Mouse (Mus musculus): ENCODE measurements around the gene Stat3. TPM values are rescaled to one million over a fixed set of nuclear protein-coding genes. Genes with fewer than 3 reads are reported as not detected.

Gene Stat3
- polyA plus RNA-seq (2014; fragmentation: Nextera tagmentation; extraction: Ambion mirVana): 37.1 and 39.4 TPM in 2 replicates

DNA sequence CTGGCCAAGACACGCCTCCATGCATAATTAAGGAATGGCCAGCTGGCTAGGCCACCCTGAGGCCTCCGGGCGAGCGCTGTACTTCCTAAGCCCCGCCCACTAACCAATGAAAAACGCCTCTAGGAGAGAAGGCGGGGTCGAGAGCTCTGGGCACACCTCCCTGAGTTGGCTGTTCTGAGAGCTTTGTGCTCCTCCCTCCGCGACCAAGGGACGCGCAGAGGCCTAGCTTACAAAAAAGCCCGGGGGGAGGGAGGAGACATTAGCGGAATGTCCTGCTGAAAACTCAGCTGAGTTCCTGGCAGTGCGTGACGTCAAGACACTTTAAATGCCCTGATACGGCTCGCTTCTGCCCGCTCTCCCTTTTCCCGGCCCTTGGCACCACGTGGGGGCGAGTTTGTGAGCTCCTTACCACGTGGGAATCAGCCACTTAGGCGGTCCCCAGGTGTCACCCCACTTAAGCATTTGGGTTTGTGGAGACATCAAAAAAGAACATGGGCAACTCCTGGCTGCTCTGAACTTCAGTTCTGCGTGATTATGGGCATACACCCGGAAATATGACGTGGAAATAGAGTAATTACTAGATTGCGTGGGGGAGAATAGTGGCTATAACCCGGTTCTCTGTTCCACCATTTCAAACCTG lies at the start of gene Stat3:
TSS of gene Stat3 (minus strand) at position 29 of the 640 bp plus-strand sequence.
- ATAC-seq (ENCODE audit: insufficient number of reproducible peaks, low FRiP score, low TSS enrichment, low read depth) (peak; percentile 99), DNase-seq (ENCODE audit: low spot score) (peak; percentile 100)
- Histone ChIP-seq H3K27me3 (ENCODE audit: control insufficient read depth, insufficient read depth, low read length) (no peaks in the 10 kb centered on the region), H3K36me3 (ENCODE audit: control insufficient read depth, insufficient read depth, low read length) (no peaks in the 10 kb centered on the region), H3K9ac (ENCODE audit: low read length) (peak within 1 kb of the TSS; percentile 91), H3K4me1 (ENCODE audit: control insufficient read depth, insufficient read depth, low read length) (peaks cover 3% of the 10 kb centered on the region), H3K4me3 (ENCODE audit: low read depth, low read length) (peak within 1 kb of the TSS; percentile 60), H3K4me2 (ENCODE audit: low read depth, severe bottlenecking) (peak within 1 kb of the TSS; percentile 64), H3K9me3 (ENCODE audit: control insufficient read depth, low read length) (no peaks in the 10 kb centered on the region), H3K27ac (replicated peaks; ENCODE audit: low read depth, low read length) (peak within 1 kb of the TSS; percentile 53)
- under 1% methylated on average over 29 of the region's 29 CpGs for WGBS

DNA sequence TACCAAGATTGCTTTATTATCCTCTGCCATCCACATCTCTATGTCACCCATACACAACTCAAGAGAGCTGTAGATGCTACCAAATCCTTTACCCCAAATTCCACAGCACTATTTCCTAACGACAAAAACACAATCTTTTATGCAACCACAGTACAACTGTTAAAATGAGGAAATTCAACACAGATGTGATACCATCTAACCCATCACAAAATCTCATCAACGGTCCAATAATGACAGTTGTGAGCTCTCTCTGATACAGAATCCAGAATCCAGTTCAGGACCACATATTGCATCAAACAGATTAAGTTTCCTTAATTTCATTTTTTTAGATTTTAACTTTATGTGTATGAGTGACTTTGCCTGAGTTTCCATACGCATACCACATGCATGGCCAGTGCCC lies 49.3 kb upstream of the Stat3 start:
- WGBS: 80% methylated on average over 3 of the region's 3 CpGs
- no peak overlapping the region for H3K4me3 ChIP-seq (ENCODE audit: low read depth, low read length)
- H3K27me3 ChIP-seq (ENCODE audit: control insufficient read depth, insufficient read depth, low read length): no peaks in the 10 kb centered on the region
- no peaks in the 10 kb centered on the region for H3K9me3 ChIP-seq (ENCODE audit: control insufficient read depth, low read length)
- no peak overlapping the region for H3K4me2 ChIP-seq (ENCODE audit: low read depth, severe bottlenecking)
- DNase-seq (ENCODE audit: low spot score) (no peak), ATAC-seq (ENCODE audit: insufficient number of reproducible peaks, low FRiP score, low TSS enrichment, low read depth) (no peak)
- no peak overlapping the region for H3K27ac ChIP-seq (replicated peaks; ENCODE audit: low read depth, low read length)
- H3K4me1 ChIP-seq (ENCODE audit: control insufficient read depth, insufficient read depth, low read length): no peaks in the 10 kb centered on the region
- no peaks in the 10 kb centered on the region for H3K36me3 ChIP-seq (ENCODE audit: control insufficient read depth, insufficient read depth, low read length)
- no peak overlapping the region for H3K9ac ChIP-seq (ENCODE audit: low read length)

DNA sequence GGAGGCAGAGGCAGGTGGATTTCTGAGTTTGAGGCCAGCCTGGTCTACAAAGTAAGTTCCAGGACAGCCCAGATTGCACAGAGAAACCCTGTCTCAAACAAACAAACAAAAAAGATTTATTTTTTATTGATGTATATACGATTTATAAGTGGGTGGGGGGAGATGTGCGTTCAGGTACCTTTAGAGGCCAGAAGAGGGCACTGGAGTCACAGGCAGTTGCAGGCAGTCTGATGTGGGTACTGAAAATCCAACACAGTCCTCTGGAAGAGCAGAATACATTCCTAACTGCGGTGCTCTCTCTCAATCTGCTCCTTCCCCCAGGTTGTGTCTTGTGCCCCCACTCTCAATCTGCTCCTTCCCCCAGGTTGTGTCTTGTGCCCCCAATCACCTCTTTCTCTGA lies 46.3 kb upstream of the Stat3 start:
- WGBS: 52% methylated on average over 3 of the region's 3 CpGs

DNA sequence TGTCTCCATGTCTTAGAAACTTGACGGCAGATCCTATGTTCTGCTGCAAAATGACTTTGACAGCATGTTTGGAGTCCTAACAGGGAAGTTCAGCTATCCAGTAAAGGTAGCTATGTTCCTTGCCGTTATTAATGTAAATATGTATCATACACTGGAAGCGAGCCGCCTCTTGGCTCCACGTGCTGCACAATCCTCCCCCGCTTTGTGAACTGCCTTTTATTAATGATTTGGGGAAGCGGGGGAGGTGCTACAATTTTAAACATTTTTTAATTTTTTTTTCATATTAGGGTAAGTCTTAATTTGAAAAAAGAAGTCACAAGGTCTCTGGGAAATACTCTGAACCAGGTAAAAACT lies 44.4 kb upstream of the Stat3 start:
- H3K9me3 ChIP-seq (ENCODE audit: control insufficient read depth, low read length): no peaks in the 10 kb centered on the region
- no peak overlapping the region for H3K4me3 ChIP-seq (ENCODE audit: low read depth, low read length)
- 78% methylated on average over 7 of the region's 7 CpGs for whole genome bisulfite sequencing
- H3K27ac ChIP-seq (replicated peaks; ENCODE audit: low read depth, low read length): no peak overlapping the region
- no peak overlapping the region for H3K4me2 ChIP-seq (ENCODE audit: low read depth, severe bottlenecking)
- no peak for DNase-seq (ENCODE audit: low spot score)
- no peak for ATAC-seq (ENCODE audit: insufficient number of reproducible peaks, low FRiP score, low TSS enrichment, low read depth)
- peaks cover 2% of the 10 kb centered on the region; the same call in 1 of the 2 replicates for H3K4me1 ChIP-seq (ENCODE audit: control insufficient read depth, insufficient read depth, low read length)
- H3K36me3 ChIP-seq (ENCODE audit: control insufficient read depth, insufficient read depth, low read length): no peaks in the 10 kb centered on the region
- peaks cover 12% of the 10 kb centered on the region for H3K27me3 ChIP-seq (ENCODE audit: control insufficient read depth, insufficient read depth, low read length)
- no peak overlapping the region for H3K9ac ChIP-seq (ENCODE audit: low read length)

More for the DNA sequence above, 46.3 kb upstream of the Stat3 start:
- ATAC-seq (ENCODE audit: insufficient number of reproducible peaks, low FRiP score, low TSS enrichment, low read depth): no peak
- no peak overlapping the region for H3K9ac ChIP-seq (ENCODE audit: low read length)
- no peak overlapping the region for H3K4me2 ChIP-seq (ENCODE audit: low read depth, severe bottlenecking)
- H3K27ac ChIP-seq (replicated peaks; ENCODE audit: low read depth, low read length): no peak overlapping the region
- H3K4me3 ChIP-seq (ENCODE audit: low read depth, low read length): no peak overlapping the region
- DNase-seq (ENCODE audit: low spot score): no peak
- H3K36me3 ChIP-seq (ENCODE audit: control insufficient read depth, insufficient read depth, low read length): no peaks in the 10 kb centered on the region
- no peaks in the 10 kb centered on the region for H3K9me3 ChIP-seq (ENCODE audit: control insufficient read depth, low read length)
- H3K4me1 ChIP-seq (ENCODE audit: control insufficient read depth, insufficient read depth, low read length): peaks cover 2% of the 10 kb centered on the region; the same call in 1 of the 2 replicates
- H3K27me3 ChIP-seq (ENCODE audit: control insufficient read depth, insufficient read depth, low read length): peaks cover 12% of the 10 kb centered on the region

DNA sequence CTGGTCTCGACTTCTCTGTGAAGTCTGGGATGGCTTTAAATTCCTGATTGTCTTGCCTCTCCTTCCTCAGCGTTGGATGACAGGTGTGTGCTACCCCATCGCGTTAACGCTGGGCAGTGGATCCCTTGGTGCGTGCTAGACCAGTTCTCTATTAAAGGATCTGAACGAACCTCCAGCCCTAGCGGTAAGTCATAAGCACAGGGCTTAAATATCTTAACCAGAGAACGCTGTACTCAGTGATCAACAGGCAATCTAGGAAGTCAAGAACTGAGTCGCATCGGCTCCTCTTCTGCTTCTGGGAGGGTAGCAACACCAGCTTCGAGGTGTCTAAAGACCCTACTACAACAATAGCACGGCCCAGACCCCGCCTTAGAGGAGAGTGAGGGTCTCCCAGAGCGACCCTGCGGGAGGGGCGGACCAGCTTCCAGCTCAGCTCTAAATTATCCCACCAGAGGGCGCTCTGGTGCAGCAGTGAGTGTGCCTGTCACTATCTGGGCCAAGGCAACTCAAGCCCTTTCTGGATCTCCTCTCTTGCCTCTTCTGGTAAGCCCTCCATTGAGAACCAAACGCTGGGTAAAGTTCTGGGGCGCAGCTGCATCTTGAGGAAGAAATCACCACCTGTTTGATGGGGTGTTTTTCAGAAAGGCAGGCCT lies 43.9 kb upstream of the Stat3 start:
- H3K4me1 ChIP-seq (ENCODE audit: control insufficient read depth, insufficient read depth, low read length): peaks cover 2% of the 10 kb centered on the region; the same call in 1 of the 2 replicates
- peak overlapping the region; percentile 49; the same call in 1 of the 2 replicates for H3K4me2 ChIP-seq (ENCODE audit: low read depth, severe bottlenecking)
- ATAC-seq (ENCODE audit: insufficient number of reproducible peaks, low FRiP score, low TSS enrichment, low read depth) (peak; percentile 80; the same call in 1 of the 2 replicates), DNase-seq (ENCODE audit: low spot score) (peak; percentile 94)
- H3K9ac ChIP-seq (ENCODE audit: low read length): peak overlapping the region; percentile 30; the same call in 1 of the 2 replicates
- peak overlapping the region; percentile 25; the same call in 1 of the 2 replicates for H3K4me3 ChIP-seq (ENCODE audit: low read depth, low read length)
- H3K27ac ChIP-seq (replicated peaks; ENCODE audit: low read depth, low read length): no peak overlapping the region
- 5% methylated on average over 20 of the region's 20 CpGs for WGBS
- no peaks in the 10 kb centered on the region for H3K36me3 ChIP-seq (ENCODE audit: control insufficient read depth, insufficient read depth, low read length)
- peaks cover 12% of the 10 kb centered on the region for H3K27me3 ChIP-seq (ENCODE audit: control insufficient read depth, insufficient read depth, low read length)
- no peaks in the 10 kb centered on the region for H3K9me3 ChIP-seq (ENCODE audit: control insufficient read depth, low read length)

DNA sequence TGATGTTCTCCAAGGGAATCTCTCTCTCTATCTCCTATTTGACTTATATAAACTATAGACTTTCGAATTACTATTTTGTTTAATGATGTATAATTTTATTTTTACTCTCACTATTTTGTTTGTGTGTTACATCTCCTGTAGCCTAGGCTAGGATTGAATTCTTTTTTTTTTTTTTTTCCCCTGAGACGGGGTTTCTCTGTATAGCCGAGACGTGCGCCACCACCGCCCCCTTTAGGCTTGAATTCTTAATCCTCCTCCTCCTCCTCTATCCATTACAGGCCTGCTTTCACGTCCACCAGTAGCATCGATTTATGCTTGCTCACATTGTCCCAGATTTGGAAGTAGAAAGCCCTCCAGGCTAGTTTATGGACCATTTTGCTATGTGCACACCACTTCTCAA lies 42.7 kb upstream of the Stat3 start:
- Histone ChIP-seq H3K27ac (replicated peaks; ENCODE audit: low read depth, low read length) (no peak overlapping the region), H3K9me3 (ENCODE audit: control insufficient read depth, low read length) (no peaks in the 10 kb centered on the region), H3K4me1 (ENCODE audit: control insufficient read depth, insufficient read depth, low read length) (peaks cover 2% of the 10 kb centered on the region; the same call in 1 of the 2 replicates), H3K36me3 (ENCODE audit: control insufficient read depth, insufficient read depth, low read length) (no peaks in the 10 kb centered on the region), H3K9ac (ENCODE audit: low read length) (no peak overlapping the region), H3K4me2 (ENCODE audit: low read depth, severe bottlenecking) (no peak overlapping the region), H3K4me3 (ENCODE audit: low read depth, low read length) (no peak overlapping the region), H3K27me3 (ENCODE audit: control insufficient read depth, insufficient read depth, low read length) (peaks cover 12% of the 10 kb centered on the region)
- ATAC-seq (ENCODE audit: insufficient number of reproducible peaks, low FRiP score, low TSS enrichment, low read depth) (no peak), DNase-seq (ENCODE audit: low spot score) (no peak)
- 10% methylated on average over 8 of the region's 8 CpGs for WGBS

DNA sequence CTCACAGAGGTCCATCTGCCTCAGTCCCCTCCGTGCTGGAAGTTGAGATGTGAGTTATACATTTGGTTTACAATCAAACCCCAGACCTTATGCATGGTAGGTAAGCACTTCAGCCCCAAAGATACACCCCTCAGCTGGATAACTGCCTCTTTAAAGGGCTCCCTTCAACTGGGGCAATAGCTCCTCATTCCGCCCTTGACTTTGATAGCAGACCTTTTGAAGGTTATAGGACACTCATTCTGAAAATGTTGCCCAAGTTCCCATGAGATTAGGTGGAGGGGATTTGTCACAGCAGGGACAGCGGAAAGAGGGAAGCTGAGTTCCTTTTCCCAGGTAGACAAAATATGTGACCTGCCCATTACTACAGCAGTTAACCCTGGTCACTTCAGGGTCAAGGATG lies 41.9 kb upstream of the Stat3 start:
- H3K4me3 ChIP-seq (ENCODE audit: low read depth, low read length): no peak overlapping the region
- H3K4me1 ChIP-seq (ENCODE audit: control insufficient read depth, insufficient read depth, low read length): peaks cover 2% of the 10 kb centered on the region; the same call in 1 of the 2 replicates
- H3K27ac ChIP-seq (replicated peaks; ENCODE audit: low read depth, low read length): no peak overlapping the region
- H3K4me2 ChIP-seq (ENCODE audit: low read depth, severe bottlenecking): no peak overlapping the region
- DNase-seq (ENCODE audit: low spot score) (peak; percentile 16), ATAC-seq (ENCODE audit: insufficient number of reproducible peaks, low FRiP score, low TSS enrichment, low read depth) (no peak)
- WGBS: 66% methylated on average over 3 of the region's 3 CpGs
- no peaks in the 10 kb centered on the region for H3K9me3 ChIP-seq (ENCODE audit: control insufficient read depth, low read length)
- H3K9ac ChIP-seq (ENCODE audit: low read length): no peak overlapping the region
- H3K36me3 ChIP-seq (ENCODE audit: control insufficient read depth, insufficient read depth, low read length): no peaks in the 10 kb centered on the region
- H3K27me3 ChIP-seq (ENCODE audit: control insufficient read depth, insufficient read depth, low read length): peaks cover 12% of the 10 kb centered on the region

DNA sequence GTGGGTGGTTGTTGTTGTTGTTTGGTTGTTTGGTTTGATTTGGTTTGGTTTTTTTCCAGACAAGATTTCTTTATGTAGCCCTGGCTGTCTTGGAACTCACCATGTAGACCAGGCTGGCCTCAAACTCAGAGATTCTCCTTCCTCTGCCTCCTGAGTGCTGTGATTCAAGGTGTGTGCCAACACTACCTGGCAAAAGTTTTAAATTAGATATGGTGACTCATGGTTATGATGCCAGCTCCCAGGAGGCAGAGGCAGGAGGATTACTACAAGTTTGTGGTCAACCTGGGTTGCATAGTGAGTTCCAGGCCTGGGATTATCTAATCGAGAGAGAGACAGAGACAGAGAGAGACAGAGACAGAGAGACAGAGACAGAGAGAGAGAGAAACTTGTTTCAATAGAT lies 41.1 kb upstream of the Stat3 start:
- ATAC-seq (ENCODE audit: insufficient number of reproducible peaks, low FRiP score, low TSS enrichment, low read depth) (no peak), DNase-seq (ENCODE audit: low spot score) (peak; percentile 13)
- Histone ChIP-seq H3K27ac (replicated peaks; ENCODE audit: low read depth, low read length) (no peak overlapping the region), H3K36me3 (ENCODE audit: control insufficient read depth, insufficient read depth, low read length) (no peaks in the 10 kb centered on the region), H3K9ac (ENCODE audit: low read length) (no peak overlapping the region), H3K4me1 (ENCODE audit: control insufficient read depth, insufficient read depth, low read length) (peaks cover 2% of the 10 kb centered on the region; the same call in 1 of the 2 replicates), H3K4me2 (ENCODE audit: low read depth, severe bottlenecking) (no peak overlapping the region), H3K9me3 (ENCODE audit: control insufficient read depth, low read length) (no peaks in the 10 kb centered on the region), H3K4me3 (ENCODE audit: low read depth, low read length) (no peak overlapping the region), H3K27me3 (ENCODE audit: control insufficient read depth, insufficient read depth, low read length) (peaks cover 12% of the 10 kb centered on the region)
- WGBS: 77% methylated on average over 1 of the region's 1 CpGs
